Mouse (Mus musculus) liver, embryonic 14.5 days (tissue): ENCODE results near the gene Klf16.

ENCODE experiments used
- CTCF ChIP-seq: IDR thresholded peaks from 2 replicates; pipeline ENCODE4 v1.5.1; 2016; ENCODE audit warnings: antibody characterized with exemption, low read depth, control low read depth
- EP300 ChIP-seq: IDR thresholded peaks from 2 replicates; pipeline ENCODE4 v1.6.1; 2016; ENCODE audit warnings: antibody characterized with exemption, low read depth

- TF ChIP-seq EP300 = no peak
- no peak for TF ChIP-seq CTCF
Observed at GRCm38 (mm10) chr10:80603364-80603763, 26.2 kb upstream of the Klf16 start.
